Mouse (Mus musculus) T-helper 1 cell (primary cell): ENCODE measurements around the gene Sppl3.

Experiments used
- in situ Hi-C: fragments of 300-600 bp; cut with MboI, MseI; formaldehyde crosslinking; loops from one replicate; pipeline ENCODE4 v1.15.1; 2025; ENCODE audit warnings: high pct_unique_total_duplicates

The Sppl3 gene

GRCm38 (mm10) chr5:115072143-115072542 lies 61.2 kb downstream of the Sppl3 start:
- in situ Hi-C loops: loop anchor here (5.0 kb wide), 1 partner anchor 35 kb away; no protein-coding TSS in a partner anchor

- in situ Hi-C loops: loop anchor here (5.0 kb wide), 1 partner anchor 36 kb away; no protein-coding TSS in a partner anchor
These were observed 62.4 kb downstream of the Sppl3 start for GRCm38 (mm10) chr5:115073306-115073705.

GRCm38 (mm10) chr5:115074749-115075148 lies 63.8 kb downstream of the Sppl3 start:
- in situ Hi-C loops: loop anchor here (5.0 kb wide), 2 partner anchors 37 to 97 kb away; no protein-coding TSS in a partner anchor

- in situ Hi-C loops: loop anchor here (5.0 kb wide), 1 partner anchor 99 kb away; no protein-coding TSS in a partner anchor
These were observed 65.4 kb downstream of the Sppl3 start for GRCm38 (mm10) chr5:115076144-115076901.

GRCm38 (mm10) chr5:115081636-115082035 lies 70.7 kb downstream of the Sppl3 start:
- in situ Hi-C loops: no loop called here

GRCm38 (mm10) chr5:115083492-115083891 lies 72.6 kb downstream of the Sppl3 start:
- in situ Hi-C loops: no loop called here

GRCm38 (mm10) chr5:115085675-115086074 lies 74.7 kb downstream of the Sppl3 start:
- in situ Hi-C loops: no loop called here

- in situ Hi-C loops: no loop called here
These were observed 78.8 kb downstream of the Sppl3 start for GRCm38 (mm10) chr5:115089592-115090268.

- in situ Hi-C loops: no loop called here
These were observed 80.1 kb downstream of the Sppl3 start for GRCm38 (mm10) chr5:115091015-115091414.

GRCm38 (mm10) chr5:115091776-115092175 lies 80.8 kb downstream of the Sppl3 start:
- in situ Hi-C loops: no loop called here

GRCm38 (mm10) chr5:115098195-115098594 lies 87.3 kb downstream of the Sppl3 start, which contains the start of gene Gm10401:
Gene Gm10401, minus strand, starts transcription at chr5:115098295.
- in situ Hi-C loops: no loop called here

GRCm38 (mm10) chr5:115099530-115099929 lies 88.6 kb downstream of the Sppl3 start:
- in situ Hi-C loops: no loop called here

GRCm38 (mm10) chr5:115099991-115100390 lies 89.1 kb downstream of the Sppl3 start:
- in situ Hi-C loops: loop anchor here (10.0 kb wide), 2 partner anchors 115 to 1965 kb away; no protein-coding TSS in a partner anchor

- in situ Hi-C loops: loop anchor here (10.0 kb wide), 2 partner anchors 116 to 1966 kb away; no protein-coding TSS in a partner anchor
These were observed 89.5 kb downstream of the Sppl3 start for GRCm38 (mm10) chr5:115100473-115100872.

GRCm38 (mm10) chr5:115102231-115102630 lies 91.3 kb downstream of the Sppl3 start:
- in situ Hi-C loops: loop anchor here (10.0 kb wide), 2 partner anchors 117 to 1967 kb away; no protein-coding TSS in a partner anchor

GRCm38 (mm10) chr5:115103253-115103652 lies 92.3 kb downstream of the Sppl3 start:
- in situ Hi-C loops: loop anchor here (10.0 kb wide), 2 partner anchors 118 to 1968 kb away; no protein-coding TSS in a partner anchor

- in situ Hi-C loops: no loop called here
These were observed 100.2 kb downstream of the Sppl3 start for GRCm38 (mm10) chr5:115111156-115111555.

- in situ Hi-C loops: no loop called here
These were observed 102.3 kb downstream of the Sppl3 start for GRCm38 (mm10) chr5:115113244-115113643.

- in situ Hi-C loops: no loop called here
These were observed 103.6 kb downstream of the Sppl3 start for GRCm38 (mm10) chr5:115114501-115114900.

GRCm38 (mm10) chr5:115116426-115116825 lies 105.5 kb downstream of the Sppl3 start:
- in situ Hi-C loops: no loop called here

- in situ Hi-C loops: no loop called here
These were observed 106.5 kb downstream of the Sppl3 start for GRCm38 (mm10) chr5:115117467-115117866.

- in situ Hi-C loops: no loop called here
These were observed 108.1 kb downstream of the Sppl3 start, which contains the start of gene Acads for GRCm38 (mm10) chr5:115118961-115119570. Gene Acads, minus strand, starts transcription at chr5:115119346.
